Mouse (Mus musculus) effector memory CD4-positive, alpha-beta T cell, adult 7 months (primary cell): ENCODE results near the gene Clk3. TPM values are rescaled to one million over a fixed set of nuclear protein-coding genes. Genes with fewer than 3 reads are reported as not detected.

Experiments
- polyA plus RNA-seq: library from polyadenylated mRNA; unstranded; fragments of 100-300 nt; shearing (Covaris generic); gene quantifications from one replicate; pipeline ENCODE4 v1.2.1, GENCODE M21; 2017

Clk3 gene
- 219 TPM for polyA plus RNA-seq

DNA sequence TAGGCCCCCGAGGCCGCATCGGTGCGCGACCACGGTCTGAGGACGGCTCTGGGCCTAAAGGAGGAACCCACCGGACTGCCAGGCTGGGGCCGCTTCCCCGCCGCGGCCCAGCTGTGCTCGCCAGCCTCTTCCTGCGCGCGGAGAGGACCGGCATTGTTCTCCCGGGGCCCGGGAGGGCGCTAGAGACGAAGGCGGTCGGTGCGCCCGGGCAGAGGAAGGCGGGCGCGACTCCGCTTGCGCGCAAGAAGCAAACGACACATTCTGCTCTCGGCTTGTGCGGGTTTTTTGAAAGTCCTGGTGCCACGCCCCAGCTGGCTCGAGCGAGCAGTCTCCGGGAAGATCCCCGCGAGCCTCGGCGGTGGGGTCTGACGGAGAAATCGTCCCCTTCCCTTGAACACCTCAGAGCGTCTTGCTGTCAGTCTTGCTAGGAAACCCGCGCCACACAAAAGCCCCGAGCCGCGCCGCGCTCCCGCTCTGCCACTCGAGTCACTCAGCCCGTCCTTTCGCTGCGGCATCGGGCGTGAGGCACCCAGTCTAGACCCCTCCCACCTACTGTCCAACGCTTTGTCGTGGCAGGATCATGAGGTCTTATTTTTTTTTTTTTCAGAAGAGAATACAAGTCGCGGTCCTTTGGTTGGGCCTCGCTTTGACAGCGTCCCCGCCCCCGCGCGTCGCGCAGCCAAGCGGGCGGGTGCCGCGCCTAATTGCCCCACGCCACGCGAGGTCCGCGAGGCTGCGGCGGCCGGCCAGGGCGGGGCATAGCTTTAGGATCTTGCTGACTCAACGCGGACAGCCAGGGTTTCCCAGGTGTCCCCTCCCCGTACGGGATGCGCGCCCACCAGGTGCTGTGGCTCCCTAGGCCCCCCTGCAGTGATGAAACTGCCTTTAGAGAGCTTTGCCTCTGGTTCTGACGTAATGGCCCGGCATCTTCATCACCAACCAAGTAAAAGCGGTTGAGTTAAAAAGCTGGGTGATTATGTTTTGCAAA is at the start of gene Clk3:
Gene Clk3 (minus strand): TSS at position 497 of the 988 bp plus-strand sequence.

DNA sequence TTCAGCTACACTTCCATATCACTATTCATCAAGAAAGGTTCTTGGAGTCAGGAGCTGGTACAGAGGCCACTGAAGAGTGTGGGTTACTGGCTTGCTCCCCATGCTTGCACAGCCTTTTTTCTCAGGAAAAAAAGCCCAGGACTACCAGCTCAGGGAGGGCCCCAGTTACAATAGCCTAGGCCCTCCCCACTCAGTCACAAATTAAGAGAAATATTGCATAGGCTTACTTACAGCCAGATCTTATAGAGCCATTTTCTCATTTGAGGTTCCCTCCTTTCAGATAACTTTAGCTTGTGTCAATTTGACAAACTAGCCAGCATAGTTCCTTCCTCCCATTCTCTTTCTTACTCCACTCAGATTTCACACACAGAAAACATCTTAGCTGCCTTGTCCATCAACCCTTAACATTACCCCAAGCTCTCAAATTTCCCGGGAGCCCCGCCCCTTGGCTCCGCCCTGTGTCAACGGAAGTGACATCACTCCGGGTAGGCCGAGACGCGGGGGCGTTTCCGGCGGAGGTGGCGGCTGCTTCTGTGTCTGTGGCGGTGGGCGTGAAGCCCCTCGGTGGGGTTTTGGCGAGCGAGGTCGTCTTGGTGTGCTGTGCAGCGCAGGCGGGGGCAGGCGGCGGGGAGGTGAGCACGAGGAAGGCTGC is 57.5 kb downstream of the Clk3 start, which contains the start of gene Edc3:
Gene Edc3 (plus strand): TSS at position 473 of the 652 bp plus-strand sequence.

Other genes starting within 250 kb of the Clk3 start
- 261 TPM for gene Cox5a, start 244.6 kb downstream of the Clk3 start, polyA plus RNA-seq
- gene Fam219b, start 228.3 kb downstream of the Clk3 start, polyA plus RNA-seq, result 11.2 TPM
- gene Mpi, start 213.1 kb downstream of the Clk3 start, polyA plus RNA-seq, result 8.5 TPM
- 77.3 TPM for gene Scamp2, start 204.9 kb downstream of the Clk3 start, polyA plus RNA-seq
- gene Ulk3, start 176.4 kb downstream of the Clk3 start, polyA plus RNA-seq, result 33.8 TPM
- gene Cplx3, start 159.6 kb downstream of the Clk3 start, polyA plus RNA-seq, result not detected
- gene Lman1l, start 145.1 kb downstream of the Clk3 start, polyA plus RNA-seq, result not detected
- 81.2 TPM for gene Csk, start 112.2 kb downstream of the Clk3 start, polyA plus RNA-seq
- gene Cyp1a2, start 82.2 kb downstream of the Clk3 start, polyA plus RNA-seq, result not detected
- not detected for gene Cyp1a1, start 77.9 kb downstream of the Clk3 start, polyA plus RNA-seq
- gene Edc3, start 57.3 kb downstream of the Clk3 start, polyA plus RNA-seq, result 24.8 TPM
- 52.3 TPM for gene Arid3b, start 70.9 kb upstream of the Clk3 start, polyA plus RNA-seq
- 55.5 TPM for gene Ubl7, start 145.1 kb upstream of the Clk3 start, polyA plus RNA-seq
- 3.5 TPM for gene Sema7a, start 174.3 kb upstream of the Clk3 start, polyA plus RNA-seq
- gene Cyp11a1, start 240.6 kb upstream of the Clk3 start, polyA plus RNA-seq, result not detected